9 mouse cellular contexts compared by ENCODE assay signal in genomic region chr11:103192230-103192955, GRCm38 (mm10). TPM values are rescaled to one million over a fixed set of nuclear protein-coding genes. Genes with fewer than 3 reads are reported as not detected.
DNase-seq lines count a peak whose midpoint lies in the region; ATAC-seq and TF ChIP-seq lines count a peak whose summit lies in the region.
"Had no signal": no experiment of that assay in that cellular context is flagged by ENCODE, and none has a peak within 500 bp of the region (broad histone marks: within the 10 kb centered on the region; RNA-seq: fewer than 3 reads in every experiment).

No protein-coding gene starts in this region.

- H3K4me3 ChIP-seq in liver, embryonic 11.5 days (ENCODE audit: low read depth, low read length), result no peak overlapping the region
- no peak overlapping the region for H3K4me3 ChIP-seq in liver, postnatal 0 days (ENCODE audit: low read depth, low read length)
- H3K4me3 ChIP-seq in embryonic facial prominence, embryonic 10.5 days, result peak overlapping the region; percentile 48
- H3K4me3 ChIP-seq in hindbrain, embryonic 16.5 days (ENCODE audit: low read length), result peak overlapping the region; percentile 30
- peak overlapping the region; percentile 28 for H3K4me3 ChIP-seq in midbrain, embryonic 13.5 days (replicated peaks)

- no peak for ATAC-seq in liver, embryonic 11.5 days (replicated peaks; ENCODE audit: low FRiP score)
- no peak for ATAC-seq in liver, postnatal 0 days
- peak; percentile 21; the same call in 1 of the 2 replicates for ATAC-seq in hindbrain, embryonic 16.5 days
- peak; percentile 51 for ATAC-seq in midbrain, embryonic 13.5 days

- 0 out of 2 replicates have a peak overlapping the region, but pooled peaks have one; percentile 22 for H3K4me2 ChIP-seq in liver, embryonic 11.5 days
- no peak overlapping the region for H3K4me2 ChIP-seq in liver, postnatal 0 days (ENCODE audit: low read depth, low read length)
- H3K4me2 ChIP-seq in hindbrain, embryonic 16.5 days (ENCODE audit: low read length), result peak overlapping the region; percentile 45
- peak overlapping the region; percentile 54 for H3K4me2 ChIP-seq in midbrain, embryonic 13.5 days (replicated peaks)

- H3K9ac ChIP-seq in liver, embryonic 11.5 days (ENCODE audit: low read depth, low read length), result no peak overlapping the region
- no peak overlapping the region for H3K9ac ChIP-seq in liver, postnatal 0 days (replicated peaks)
- H3K9ac ChIP-seq in hindbrain, embryonic 16.5 days (ENCODE audit: low read depth, low read length), result peak overlapping the region; percentile 33
- H3K9ac ChIP-seq in midbrain, embryonic 13.5 days (replicated peaks), result peak overlapping the region; percentile 40; the same call in 1 of the 2 replicates

- 50% methylated on average over 28 of the region's 28 CpGs for WGBS in liver, embryonic 11.5 days
- 59% methylated on average over 28 of the region's 28 CpGs for WGBS in liver, postnatal 0 days (ENCODE audit: insufficient replicate concordance)
- 13% methylated on average over 28 of the region's 28 CpGs for WGBS in embryonic facial prominence, embryonic 10.5 days
- 17% methylated on average over 28 of the region's 28 CpGs for WGBS in hindbrain, embryonic 16.5 days
- WGBS in midbrain, embryonic 13.5 days, result 15% methylated on average over 28 of the region's 28 CpGs

- no peak for DNase-seq in liver, embryonic 11.5 days (ENCODE audit: low spot score)
- no peak for DNase-seq in liver, postnatal 0 days
- no peak for DNase-seq in embryonic facial prominence, embryonic 10.5 days (ENCODE audit: low spot score)
- no peak for DNase-seq in adrenal gland, postnatal 36 days
- no peak for DNase-seq in adrenal gland, adult 2 months
- no peak for DNase-seq in spleen, adult 12 weeks (ENCODE audit: low spot score)

- TF ChIP-seq CTCF in liver, postnatal 0 days (IDR thresholded peaks at IDR 0.05; ENCODE audit: low read depth), result no peak

- H3K9me3 ChIP-seq in liver, embryonic 11.5 days (ENCODE audit: control insufficient read depth, low read length), result no peaks in the 10 kb centered on the region
- H3K9me3 ChIP-seq in liver, postnatal 0 days (ENCODE audit: low read length), result no peaks in the 10 kb centered on the region
- no peaks in the 10 kb centered on the region for H3K9me3 ChIP-seq in embryonic facial prominence, embryonic 10.5 days
- H3K9me3 ChIP-seq in hindbrain, embryonic 16.5 days (ENCODE audit: control insufficient read depth, low read length), result no peaks in the 10 kb centered on the region
- no peaks in the 10 kb centered on the region for H3K9me3 ChIP-seq in midbrain, embryonic 13.5 days

- H3K36me3 ChIP-seq in liver, embryonic 11.5 days (ENCODE audit: control insufficient read depth, insufficient read depth, low read length), result no peaks in the 10 kb centered on the region
- 0 out of 2 replicates have a peak, but pooled peaks cover 5% of the 10 kb centered on the region for H3K36me3 ChIP-seq in liver, postnatal 0 days (replicated peaks; ENCODE audit: insufficient read depth, low read length)
- no peaks in the 10 kb centered on the region for H3K36me3 ChIP-seq in embryonic facial prominence, embryonic 10.5 days (replicated peaks)
- H3K36me3 ChIP-seq in hindbrain, embryonic 16.5 days (ENCODE audit: control insufficient read depth, insufficient read depth, low read length), result peaks cover 11% of the 10 kb centered on the region
- peaks cover 12% of the 10 kb centered on the region; the same call in 1 of the 2 replicates for H3K36me3 ChIP-seq in midbrain, embryonic 13.5 days

- no peak for TF ChIP-seq EP300 in liver, postnatal 0 days (IDR thresholded peaks at IDR 0.05; ENCODE audit: low read depth)

- H3K27me3 ChIP-seq in liver, embryonic 11.5 days (replicated peaks; ENCODE audit: control insufficient read depth, insufficient read depth, low read length), result peaks cover 56% of the 10 kb centered on the region
- H3K27me3 ChIP-seq in liver, postnatal 0 days (ENCODE audit: insufficient read depth, low read length), result peaks cover 23% of the 10 kb centered on the region
- peaks cover 85% of the 10 kb centered on the region for H3K27me3 ChIP-seq in embryonic facial prominence, embryonic 10.5 days (replicated peaks; ENCODE audit: low read depth, poor library complexity, severe bottlenecking)
- peaks cover 59% of the 10 kb centered on the region for H3K27me3 ChIP-seq in hindbrain, embryonic 16.5 days (replicated peaks; ENCODE audit: control insufficient read depth, insufficient read depth, low read length)
- peaks cover 85% of the 10 kb centered on the region for H3K27me3 ChIP-seq in midbrain, embryonic 13.5 days

- H3K4me1 ChIP-seq in liver, embryonic 11.5 days (replicated peaks; ENCODE audit: control insufficient read depth, insufficient read depth, low read length), result no peaks in the 10 kb centered on the region
- no peaks in the 10 kb centered on the region for H3K4me1 ChIP-seq in liver, postnatal 0 days (ENCODE audit: insufficient read depth)
- peaks cover 16% of the 10 kb centered on the region for H3K4me1 ChIP-seq in embryonic facial prominence, embryonic 10.5 days
- H3K4me1 ChIP-seq in hindbrain, embryonic 16.5 days (ENCODE audit: control insufficient read depth, insufficient read depth, low read depth, low read length), result peaks cover 8% of the 10 kb centered on the region; the same call in 1 of the 2 replicates
- peaks cover 13% of the 10 kb centered on the region for H3K4me1 ChIP-seq in midbrain, embryonic 13.5 days (replicated peaks)

- H3K27ac ChIP-seq in liver, embryonic 11.5 days (ENCODE audit: low read depth, low read length), result no peak overlapping the region
- no peak overlapping the region for H3K27ac ChIP-seq in liver, postnatal 0 days (ENCODE audit: low read depth)
- H3K27ac ChIP-seq in embryonic facial prominence, embryonic 10.5 days (replicated peaks), result no peak overlapping the region
- H3K27ac ChIP-seq in hindbrain, embryonic 16.5 days (ENCODE audit: low read depth, low read length), result no peak overlapping the region
- no peak overlapping the region for H3K27ac ChIP-seq in midbrain, embryonic 13.5 days

RNA-seq across cellular contexts. Expression of gene 1700023F06Rik, which starts 16.0 kb away (rescaled TPM):
- 0.15 TPM in 1 of 2 replicates, not detected in the other for polyA plus RNA-seq in liver, embryonic 11.5 days (2014; fragmentation: Nextera tagmentation; extraction: Ambion mirVana)
- polyA plus RNA-seq in liver, postnatal 0 days (2015; fragmentation: Nextera tagmentation; extraction: Ambion mirVana), result 0.09 TPM in 1 of 2 replicates, not detected in the other
- polyA plus RNA-seq in embryonic facial prominence, embryonic 10.5 days (2016; fragmentation: Nextera tagmentation; extraction: Ambion mirVana), result 0.47 and 0.49 TPM in 2 replicates
- 1.9 and 3.0 TPM in 2 replicates for polyA plus RNA-seq in hindbrain, embryonic 16.5 days (2015; fragmentation: Nextera tagmentation; extraction: Ambion mirVana)
- 0.70 and 0.71 TPM in 2 replicates for polyA plus RNA-seq in midbrain, embryonic 13.5 days (2015; fragmentation: Nextera tagmentation; extraction: Ambion mirVana)
- total RNA-seq in adrenal gland, postnatal 36 days (2021), result not detected
- total RNA-seq in adrenal gland, adult 2 months (2021), result under 1 TPM; 0.45 to 0.52 TPM
- 1.4 and 2.1 TPM in 2 replicates for polyA plus RNA-seq in adrenal gland, adult 2 months (2012; rRNA removed)

RNA-seq across cellular contexts. Expression of gene Fmnl1, which starts 21.5 kb away (rescaled TPM):
- polyA plus RNA-seq in liver, embryonic 11.5 days (2014; fragmentation: Nextera tagmentation; extraction: Ambion mirVana), result 6.3 and 6.9 TPM in 2 replicates
- 4.1 and 5.9 TPM in 2 replicates for polyA plus RNA-seq in liver, postnatal 0 days (2015; fragmentation: Nextera tagmentation; extraction: Ambion mirVana)
- polyA plus RNA-seq in embryonic facial prominence, embryonic 10.5 days (2016; fragmentation: Nextera tagmentation; extraction: Ambion mirVana), result 0.49 and 0.67 TPM in 2 replicates
- 7.6 and 8.6 TPM in 2 replicates for polyA plus RNA-seq in hindbrain, embryonic 16.5 days (2015; fragmentation: Nextera tagmentation; extraction: Ambion mirVana)
- polyA plus RNA-seq in midbrain, embryonic 13.5 days (2015; fragmentation: Nextera tagmentation; extraction: Ambion mirVana), result 1.7 and 3.7 TPM in 2 replicates
- total RNA-seq in adrenal gland, postnatal 36 days (2021), result 10 to 100 TPM; 16.4 to 17.3 TPM
- 10 to 100 TPM; 18.9 to 24.2 TPM for total RNA-seq in adrenal gland, adult 2 months (2021)
- polyA plus RNA-seq in adrenal gland, adult 2 months (2012; rRNA removed), result 16.3 and 19.2 TPM in 2 replicates

RNA-seq across cellular contexts. Expression of gene Spata32, which starts 25.8 kb away (rescaled TPM):
- not detected in 2 replicates for polyA plus RNA-seq in liver, embryonic 11.5 days (2014; fragmentation: Nextera tagmentation; extraction: Ambion mirVana)
- not detected in 2 replicates for polyA plus RNA-seq in liver, postnatal 0 days (2015; fragmentation: Nextera tagmentation; extraction: Ambion mirVana)
- not detected in 2 replicates for polyA plus RNA-seq in embryonic facial prominence, embryonic 10.5 days (2016; fragmentation: Nextera tagmentation; extraction: Ambion mirVana)
- polyA plus RNA-seq in hindbrain, embryonic 16.5 days (2015; fragmentation: Nextera tagmentation; extraction: Ambion mirVana), result 0.99 and 1.3 TPM in 2 replicates
- polyA plus RNA-seq in midbrain, embryonic 13.5 days (2015; fragmentation: Nextera tagmentation; extraction: Ambion mirVana), result 0.43 and 0.48 TPM in 2 replicates
- not detected for total RNA-seq in adrenal gland, postnatal 36 days (2021)
- total RNA-seq in adrenal gland, adult 2 months (2021), result not detected
- not detected in 2 replicates for polyA plus RNA-seq in adrenal gland, adult 2 months (2012; rRNA removed)
- polyA plus RNA-seq: large intestine, adult 2 months had no signal

Comparison
In these comparisons a context has a peak if more than half of its experiments do, and no peak if none do; other contexts are left out.
1. ATAC-seq: peak in hindbrain, embryonic 16.5 days (single experiment) and midbrain, embryonic 13.5 days (single experiment); none in liver, embryonic 11.5 days (single experiment) and liver, postnatal 0 days (single experiment).
2. H3K4me3 ChIP-seq: peak in embryonic facial prominence, embryonic 10.5 days (single experiment), hindbrain, embryonic 16.5 days (single experiment) and midbrain, embryonic 13.5 days (single experiment); none in liver, embryonic 11.5 days (single experiment) and liver, postnatal 0 days (single experiment).
3. H3K9ac ChIP-seq: peak in hindbrain, embryonic 16.5 days (single experiment) and midbrain, embryonic 13.5 days (single experiment); none in liver, embryonic 11.5 days (single experiment) and liver, postnatal 0 days (single experiment).